Mouse (Mus musculus) limb, embryonic 10.5 days (tissue): ENCODE results near the gene Grin2c. TPM values are rescaled to one million over a fixed set of nuclear protein-coding genes. Genes with fewer than 3 reads are reported as not detected.

Experiments
- microRNA-seq: library from miRNA; unstranded; fragments of <30 nt; microRNA quantifications from one replicate; pipeline ENCODE4, GENCODE M21; 2017
- polyA plus RNA-seq: library from polyadenylated mRNA; unstranded; fragments of >200 nt; fragmentation: Nextera tagmentation; extraction: Ambion mirVana; gene quantifications from 2 replicates; pipeline ENCODE4 v1.2.1, GENCODE M21; 2016

The Grin2c gene
- polyA plus RNA-seq, 1 experiment from 2014 or later = 0.34 TPM

Small RNA genes lying within 50 kb of the gene (microRNA-seq; reads per million reads assigned to microRNA genes)
- not detected for gene Gm25837

Other genes starting within 250 kb of the Grin2c start
- not detected in 2 replicates for gene Cd300ld4, start 240.2 kb downstream of the Grin2c start, polyA plus RNA-seq
- gene Cd300ld5, start 229.5 kb downstream of the Grin2c start, polyA plus RNA-seq = not detected in 2 replicates
- not detected in 2 replicates for gene Cd300ld3, start 218.8 kb downstream of the Grin2c start, polyA plus RNA-seq
- not detected in 2 replicates for gene Cd300e, start 205.1 kb downstream of the Grin2c start, polyA plus RNA-seq
- 0.95 and 1.8 TPM in 2 replicates for gene Rab37, start 175.8 kb downstream of the Grin2c start, polyA plus RNA-seq
- 0.06 TPM in 1 of 2 replicates, not detected in the other for gene Cd300lf, start 133.3 kb downstream of the Grin2c start, polyA plus RNA-seq
- 30.7 and 32.2 TPM in 2 replicates for gene Slc9a3r1, start 103.9 kb downstream of the Grin2c start, polyA plus RNA-seq
- 9.1 and 9.8 TPM in 2 replicates for gene Tmem104, start 79.8 kb downstream of the Grin2c start, polyA plus RNA-seq
- 15.6 and 22.7 TPM in 2 replicates for gene Nat9, start 79.4 kb downstream of the Grin2c start, polyA plus RNA-seq
- gene Fdxr, start 9.8 kb upstream of the Grin2c start, polyA plus RNA-seq = 18.2 and 19.3 TPM in 2 replicates
- 0.06 and 0.13 TPM in 2 replicates for gene Fads6, start 30.4 kb upstream of the Grin2c start, polyA plus RNA-seq
- not detected in 2 replicates for gene Otop2, start 39.9 kb upstream of the Grin2c start, polyA plus RNA-seq
- gene Ush1g, start 54.8 kb upstream of the Grin2c start, polyA plus RNA-seq = not detected in 2 replicates
- gene Otop3, start 67.5 kb upstream of the Grin2c start, polyA plus RNA-seq = not detected in 2 replicates
- gene Hid1, start 100.5 kb upstream of the Grin2c start, polyA plus RNA-seq = 2.8 and 2.9 TPM in 2 replicates
- 15.2 and 16.4 TPM in 2 replicates for gene Cdr2l, start 114.7 kb upstream of the Grin2c start, polyA plus RNA-seq
- 202 and 220 TPM in 2 replicates for gene Mrpl58, start 136.5 kb upstream of the Grin2c start, polyA plus RNA-seq
- gene Atp5h, start 152.7 kb upstream of the Grin2c start, polyA plus RNA-seq = 862 and 900 TPM in 2 replicates
- 13.6 and 18.3 TPM in 2 replicates for gene Kctd2, start 152.9 kb upstream of the Grin2c start, polyA plus RNA-seq
- gene Trim80, start 173.3 kb upstream of the Grin2c start, polyA plus RNA-seq = 0.18 and 0.26 TPM in 2 replicates
- gene Slc16a5, start 195.2 kb upstream of the Grin2c start, polyA plus RNA-seq = 0.23 and 0.25 TPM in 2 replicates
- 7.0 and 9.9 TPM in 2 replicates for gene Armc7, start 208.4 kb upstream of the Grin2c start, polyA plus RNA-seq
- gene Nt5c, start 224.6 kb upstream of the Grin2c start, polyA plus RNA-seq = 66.2 and 83.5 TPM in 2 replicates
- gene Jpt1, start 247.1 kb upstream of the Grin2c start, polyA plus RNA-seq = 483 and 492 TPM in 2 replicates